Mouse (Mus musculus): ENCODE data around the gene Bub1. TPM values are rescaled to one million over a fixed set of nuclear protein-coding genes. Genes with fewer than 3 reads are reported as not detected.

Bub1 gene
- polyA plus RNA-seq, 1 experiment from 2014 or later: 107 TPM

DNA sequence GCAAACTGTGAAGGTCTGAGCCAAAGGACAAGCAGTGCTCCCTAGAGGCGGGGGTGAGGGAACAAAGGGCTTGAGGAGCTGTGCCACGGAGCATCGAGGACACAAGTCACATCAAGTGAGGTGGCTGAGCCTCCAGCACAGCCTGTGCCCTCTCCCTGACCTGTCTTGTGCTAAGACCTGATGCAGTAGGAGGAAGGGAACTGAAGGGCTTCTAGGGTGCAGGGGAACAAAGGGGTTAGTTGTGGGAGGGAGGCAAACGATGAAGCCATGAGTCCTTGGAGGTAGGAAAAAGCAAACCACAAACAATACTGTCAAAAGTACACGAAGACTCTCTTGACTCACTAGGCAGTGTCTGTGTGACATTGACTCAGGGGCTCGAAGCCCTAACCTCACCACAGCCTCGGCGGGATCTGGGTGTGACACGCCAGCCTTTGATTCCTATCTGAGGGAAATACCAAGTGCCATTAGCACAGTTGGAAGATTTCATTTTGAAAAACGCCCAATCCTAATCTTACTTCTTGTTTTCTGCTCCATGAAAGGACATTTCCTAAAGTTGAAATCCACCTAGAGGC, 71.2 kb downstream of the Bub1 start:
- Histone ChIP-seq H3K36me3 (replicated peaks) (peaks cover 81% of the 10 kb centered on the region), H3K9me3 (no peaks in the 10 kb centered on the region), H3K27ac (replicated peaks) (no peak overlapping the region), H3K4me1 (peaks cover 4% of the 10 kb centered on the region; the same call in 1 of the 2 replicates), H3K4me3 (no peak overlapping the region), H3K27me3 (replicated peaks; ENCODE audit: low read depth, poor library complexity, severe bottlenecking) (no peaks in the 10 kb centered on the region)
- 72% methylated on average over 10 of the region's 10 CpGs for WGBS
- no peak for DNase-seq (ENCODE audit: low spot score)

DNA sequence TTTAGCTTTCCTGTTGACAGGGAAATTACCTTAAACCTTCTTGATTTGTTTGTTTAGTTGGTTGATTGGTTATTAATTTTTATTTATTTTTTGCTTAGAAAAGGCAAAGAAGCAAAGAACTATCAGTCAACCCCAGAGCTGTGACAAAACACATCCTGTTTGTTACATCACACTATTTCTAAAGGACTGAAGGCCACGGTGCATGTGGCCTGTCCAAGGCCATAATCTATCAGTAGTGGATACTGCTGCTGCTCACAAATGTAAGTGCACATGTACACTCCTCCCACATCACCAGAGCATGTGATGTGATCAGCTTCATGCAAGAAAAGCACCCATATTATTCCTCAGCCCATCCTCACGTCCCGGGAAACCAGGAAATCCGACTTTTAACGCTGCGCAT, 71.7 kb downstream of the Bub1 start:
- H3K27ac ChIP-seq (replicated peaks): no peak overlapping the region
- H3K36me3 ChIP-seq (replicated peaks): peaks cover 81% of the 10 kb centered on the region

DNA sequence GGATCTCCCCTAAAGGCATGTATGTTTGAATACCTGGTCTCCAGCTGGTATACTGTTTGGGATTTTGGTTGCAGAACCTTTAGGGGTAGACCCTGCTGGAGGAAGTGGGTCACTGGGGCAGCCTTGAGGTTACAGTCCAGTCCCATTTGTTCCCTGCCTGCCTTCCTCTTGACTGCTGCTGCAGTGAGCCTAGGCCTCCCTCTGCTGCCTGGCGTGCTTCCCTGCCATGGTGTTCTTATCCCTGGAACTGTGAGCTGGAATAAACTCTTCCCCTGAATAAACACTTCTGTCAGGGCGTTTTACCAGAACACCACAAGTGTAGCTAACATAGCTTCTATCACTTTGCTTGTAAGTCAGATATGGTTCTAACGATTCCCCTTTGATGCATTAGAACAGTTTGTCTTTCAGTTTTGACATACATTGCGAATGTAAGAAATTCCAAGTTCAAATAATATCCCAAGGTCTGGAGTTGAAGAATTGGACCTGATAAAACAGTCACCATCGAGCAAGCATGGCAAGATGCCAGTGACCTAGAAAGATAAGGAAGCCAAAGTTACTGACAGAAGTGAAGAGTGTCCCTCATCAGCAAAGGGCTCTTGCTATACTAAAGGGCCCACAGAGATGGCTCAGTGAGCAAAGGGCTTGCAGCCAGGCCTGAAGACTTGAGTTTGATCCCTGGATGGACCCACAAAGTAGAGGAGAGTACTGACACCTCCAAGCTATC, 72.3 kb downstream of the Bub1 start:
- peaks cover 80% of the 10 kb centered on the region for H3K36me3 ChIP-seq (replicated peaks)
- no peak overlapping the region for H3K4me3 ChIP-seq
- no peaks in the 10 kb centered on the region for H3K9me3 ChIP-seq
- H3K4me1 ChIP-seq: peaks cover 4% of the 10 kb centered on the region; the same call in 1 of the 2 replicates
- H3K27me3 ChIP-seq (replicated peaks; ENCODE audit: low read depth, poor library complexity, severe bottlenecking): no peaks in the 10 kb centered on the region
- WGBS: 88% methylated on average over 5 of the region's 5 CpGs
- no peak for DNase-seq (ENCODE audit: low spot score)
- no peak overlapping the region for H3K27ac ChIP-seq (replicated peaks)

More for the DNA sequence above, 71.7 kb downstream of the Bub1 start:
- H3K27me3 ChIP-seq (replicated peaks; ENCODE audit: low read depth, poor library complexity, severe bottlenecking): no peaks in the 10 kb centered on the region
- H3K9me3 ChIP-seq: no peaks in the 10 kb centered on the region
- H3K4me3 ChIP-seq: no peak overlapping the region
- no peak for DNase-seq (ENCODE audit: low spot score)
- H3K4me1 ChIP-seq: peaks cover 4% of the 10 kb centered on the region; the same call in 1 of the 2 replicates
- 91% methylated on average over 6 of the region's 6 CpGs for WGBS

DNA sequence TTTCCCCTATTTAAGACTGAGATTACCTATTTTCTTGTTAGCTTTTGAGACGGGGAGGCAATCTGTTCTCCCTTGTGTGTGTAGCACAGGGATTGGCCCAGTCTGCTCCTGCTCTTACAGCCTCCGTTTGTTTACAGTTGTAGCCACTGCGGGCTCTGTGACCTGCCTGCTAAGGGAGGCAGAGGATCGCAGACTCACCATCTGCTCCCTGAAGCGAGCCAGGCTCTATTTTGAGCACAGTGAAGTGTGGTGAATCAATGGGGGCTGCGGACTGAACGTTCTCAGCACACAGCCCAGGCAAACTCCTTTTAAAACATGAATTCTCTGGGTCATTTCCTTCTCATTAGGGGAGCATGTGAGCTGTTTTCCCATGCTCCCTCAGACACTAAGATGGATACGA, 74.5 kb downstream of the Bub1 start:
- no peaks in the 10 kb centered on the region for H3K9me3 ChIP-seq
- H3K27me3 ChIP-seq (replicated peaks; ENCODE audit: low read depth, poor library complexity, severe bottlenecking): no peaks in the 10 kb centered on the region
- WGBS: 44% methylated on average over 8 of the region's 8 CpGs
- H3K36me3 ChIP-seq (replicated peaks): peaks cover 69% of the 10 kb centered on the region
- peaks cover 4% of the 10 kb centered on the region; the same call in 1 of the 2 replicates for H3K4me1 ChIP-seq
- H3K27ac ChIP-seq (replicated peaks): no peak overlapping the region
- DNase-seq (ENCODE audit: low spot score): no peak
- no peak overlapping the region for H3K4me3 ChIP-seq

DNA sequence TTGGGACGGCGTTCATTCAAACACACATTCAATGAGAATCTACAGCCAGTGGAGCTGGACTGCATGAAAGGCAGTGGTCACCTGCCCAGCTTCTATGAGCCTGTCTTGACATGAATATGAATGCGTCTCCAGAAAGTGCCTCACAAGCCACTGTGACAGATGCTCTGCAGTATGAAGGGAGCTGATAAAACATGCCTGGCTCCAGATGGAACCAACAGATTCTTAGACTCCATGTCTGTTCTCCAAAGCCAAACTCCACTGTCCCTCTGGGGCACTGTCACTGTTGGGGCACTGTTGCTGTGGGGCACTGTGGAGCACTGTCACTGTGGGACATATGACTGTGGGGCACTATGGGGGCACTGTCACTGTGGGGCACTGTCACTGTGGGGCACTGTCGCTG, 77.6 kb downstream of the Bub1 start:
- 92% methylated on average over 4 of the region's 4 CpGs for WGBS
- Histone ChIP-seq H3K36me3 (replicated peaks) (peaks cover 40% of the 10 kb centered on the region), H3K27me3 (replicated peaks; ENCODE audit: low read depth, poor library complexity, severe bottlenecking) (no peaks in the 10 kb centered on the region), H3K9me3 (no peaks in the 10 kb centered on the region), H3K27ac (replicated peaks) (no peak overlapping the region), H3K4me3 (no peak overlapping the region), H3K4me1 (peaks cover 4% of the 10 kb centered on the region; the same call in 1 of the 2 replicates)
- DNase-seq (ENCODE audit: low spot score): no peak

DNA sequence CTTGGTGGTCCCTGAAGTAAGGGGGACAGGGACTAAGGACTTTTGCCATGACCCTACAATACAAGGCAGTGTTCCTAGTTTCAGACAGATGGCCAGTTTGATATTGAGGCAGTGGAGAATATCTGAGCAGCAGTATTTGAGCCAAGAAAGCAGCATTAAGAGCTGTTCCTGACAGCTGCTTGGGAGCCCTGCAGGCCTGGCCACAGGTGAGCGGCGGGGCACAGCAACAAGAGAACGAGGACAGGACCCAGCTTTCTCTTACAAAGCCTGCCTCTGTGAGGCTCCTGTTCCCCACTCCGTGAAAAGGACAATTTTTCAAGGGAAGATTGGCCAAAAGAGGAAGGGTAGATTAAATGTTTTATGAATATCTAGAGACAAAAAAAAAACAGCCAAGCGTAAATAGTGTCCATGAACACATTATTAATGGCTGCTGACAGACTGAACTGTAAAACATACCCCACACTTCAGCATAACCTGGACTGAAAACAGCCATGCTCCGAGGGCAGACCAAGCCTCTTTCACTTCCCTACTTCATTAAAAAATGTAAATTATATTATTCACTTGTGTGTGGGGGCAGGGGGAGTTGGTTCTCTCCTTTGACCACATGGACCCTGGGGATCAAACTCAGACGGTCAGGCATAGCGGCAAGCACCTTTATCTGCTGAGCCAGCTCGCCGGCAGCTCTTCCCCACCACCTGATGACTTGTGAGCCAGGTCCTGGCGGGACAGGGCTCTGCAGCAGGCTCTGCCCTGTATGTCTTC, 79.6 kb downstream of the Bub1 start:
- Histone ChIP-seq H3K27ac (replicated peaks) (no peak overlapping the region), H3K36me3 (replicated peaks) (peaks cover 27% of the 10 kb centered on the region), H3K9me3 (no peaks in the 10 kb centered on the region), H3K4me3 (no peak overlapping the region), H3K27me3 (replicated peaks; ENCODE audit: low read depth, poor library complexity, severe bottlenecking) (no peaks in the 10 kb centered on the region), H3K4me1 (peaks cover 2% of the 10 kb centered on the region; the same call in 1 of the 2 replicates)
- 81% methylated on average over 11 of the region's 11 CpGs for WGBS
- no peak for DNase-seq (ENCODE audit: low spot score)

Other genes with a start within 250 kb of the Bub1 start
- gene Zfp661, start 244.8 kb downstream of the Bub1 start, polyA plus RNA-seq (2016; fragmentation: Nextera tagmentation; extraction: Ambion mirVana): 7.8 TPM in 2 replicates
- gene Mrps5, start 244.6 kb downstream of the Bub1 start, polyA plus RNA-seq (2016; fragmentation: Nextera tagmentation; extraction: Ambion mirVana): 171 and 177 TPM in 2 replicates
- gene Mal, start 175.2 kb downstream of the Bub1 start, polyA plus RNA-seq (2016; fragmentation: Nextera tagmentation; extraction: Ambion mirVana): 0.11 and 0.88 TPM in 2 replicates
- gene Mall, start 101.9 kb downstream of the Bub1 start, polyA plus RNA-seq (2016; fragmentation: Nextera tagmentation; extraction: Ambion mirVana): 0.96 and 1.0 TPM in 2 replicates
- 42.0 and 42.9 TPM in 2 replicates for gene Nphp1, start 43.0 kb downstream of the Bub1 start, polyA plus RNA-seq (2016; fragmentation: Nextera tagmentation; extraction: Ambion mirVana)
- 20.7 and 22.2 TPM in 2 replicates for gene Mtln, start 39.4 kb downstream of the Bub1 start, polyA plus RNA-seq (2016; fragmentation: Nextera tagmentation; extraction: Ambion mirVana)
- 0.45 and 0.61 TPM in 2 replicates for gene Acoxl, start 7.0 kb upstream of the Bub1 start, polyA plus RNA-seq (2016; fragmentation: Nextera tagmentation; extraction: Ambion mirVana)